Mouse (Mus musculus) lung, adult 2 months (tissue): ENCODE measurements around the gene Polg. TPM values are rescaled to one million over a fixed set of nuclear protein-coding genes. Genes with fewer than 3 reads are reported as not detected.

Source experiments
- DNase-seq: peaks from one replicate; pipeline ENCODE4 v3.0.0; 2022
- H3K4me1 ChIP-seq: fragments of 200-500 bp; 2 replicates; pipeline ENCODE4 v1.6.1; 2011; ENCODE audit warnings: low read length; ENCODE audit not compliant: control insufficient read depth, insufficient read depth
- H3K4me3 ChIP-seq: fragments of 200-500 bp; replicated peaks from 2 replicates; pipeline ENCODE3; 2011; ENCODE audit warnings: low read depth, mild to moderate bottlenecking, control low read depth, low read length; ENCODE audit errors: extremely low read depth
- CTCF ChIP-seq: fragments of 200-500 bp; IDR thresholded peaks from 2 replicates; pipeline ENCODE4 v1.5.1; 2011; ENCODE audit warnings: mild to moderate bottlenecking, low read length, control low read depth; ENCODE audit not compliant: insufficient read depth
- POLR2A ChIP-seq: fragments of 200-500 bp; IDR thresholded peaks from 2 replicates; pipeline ENCODE4 v1.6.1; 2011; ENCODE audit warnings: low read depth, mild to moderate bottlenecking, control low read depth, low read length, borderline replicate concordance; ENCODE audit errors: extremely low read depth
- WGBS: fragments of 180-500 bp; shearing (Covaris S2); methylation state at CpG from one replicate; pipeline ENCODE4 v1.1.7; 2018; 5-methylcytosine and 5-hydroxymethylcytosine counted together
- polyA plus RNA-seq: library from polyadenylated mRNA; depleted of rRNA; stranded (reverse); fragments of >200 nt; gene quantifications from 2 replicates; pipeline ENCODE4 v1.2.3, GENCODE M21; 2012; rRNA removed

The Polg gene
- polyA plus RNA-seq, 1 experiment: 61.4 TPM

GRCm38 (mm10) chr7:79428243-79428642 lies 37.9 kb downstream of the Polg start:
- H3K4me3 ChIP-seq: no peak overlapping the region
- no peaks in the 10 kb centered on the region for H3K4me1 ChIP-seq
- TF ChIP-seq POLR2A (no peak), CTCF (no peak)
- 73% methylated on average over 5 of the region's 5 CpGs for WGBS
- DNase-seq: no peak

- 81% methylated on average over 10 of the region's 10 CpGs for WGBS
- Histone ChIP-seq H3K4me3 (no peak overlapping the region), H3K4me1 (no peaks in the 10 kb centered on the region)
- TF ChIP-seq POLR2A (no peak), CTCF (no peak)
- no peak for DNase-seq
Observed at GRCm38 (mm10) chr7:79425804-79426203, 40.4 kb downstream of the Polg start.

- WGBS: 87% methylated on average over 10 of the region's 10 CpGs
- Histone ChIP-seq H3K4me3 (no peak overlapping the region), H3K4me1 (no peaks in the 10 kb centered on the region)
- TF ChIP-seq POLR2A (no peak), CTCF (no peak)
- no peak for DNase-seq
Observed at GRCm38 (mm10) chr7:79422876-79423275, 43.3 kb downstream of the Polg start.

GRCm38 (mm10) chr7:79419950-79420349 lies 46.2 kb downstream of the Polg start:
- no peaks in the 10 kb centered on the region for H3K4me1 ChIP-seq
- no peak overlapping the region for H3K4me3 ChIP-seq
- DNase-seq: no peak
- TF ChIP-seq CTCF (no peak), POLR2A (no peak)
- WGBS: 83% methylated on average over 7 of the region's 7 CpGs

- no peak for TF ChIP-seq POLR2A
- no peaks in the 10 kb centered on the region for H3K4me1 ChIP-seq
- 88% methylated on average over 18 of the region's 18 CpGs for WGBS
Observed at GRCm38 (mm10) chr7:79414449-79415375, 51.5 kb downstream of the Polg start.

GRCm38 (mm10) chr7:79400296-79400695 lies 65.9 kb downstream of the Polg start:
- WGBS: 88% methylated on average over 3 of the region's 3 CpGs
- no peak for DNase-seq
- no peak overlapping the region for H3K4me3 ChIP-seq
- H3K4me1 ChIP-seq: no peaks in the 10 kb centered on the region
- TF ChIP-seq POLR2A (no peak), CTCF (no peak)

More at GRCm38 (mm10) chr7:79414449-79415375, 51.5 kb downstream of the Polg start:
- H3K4me3 ChIP-seq: no peak overlapping the region
- no peak for DNase-seq

GRCm38 (mm10) chr7:79398971-79399370 lies 67.2 kb downstream of the Polg start:
- DNase-seq: no peak
- TF ChIP-seq POLR2A (no peak), CTCF (no peak)
- Histone ChIP-seq H3K4me3 (no peak overlapping the region), H3K4me1 (no peaks in the 10 kb centered on the region)
- 74% methylated on average over 12 of the region's 12 CpGs for WGBS

- TF ChIP-seq CTCF: no peak
- no peak for TF ChIP-seq POLR2A
- WGBS: 58% methylated on average over 8 of the region's 8 CpGs
- no peak for DNase-seq
- H3K4me3 ChIP-seq: no peak overlapping the region
- H3K4me1 ChIP-seq: no peaks in the 10 kb centered on the region
Observed at GRCm38 (mm10) chr7:79398426-79398825, 67.7 kb downstream of the Polg start.

GRCm38 (mm10) chr7:79397446-79397963 lies 68.7 kb downstream of the Polg start:
- Histone ChIP-seq H3K4me3 (no peak overlapping the region), H3K4me1 (peaks cover under 1% of the 10 kb centered on the region; the same call in 1 of the 2 replicates)
- 77% methylated on average over 10 of the region's 10 CpGs for WGBS
- TF ChIP-seq CTCF (no peak), POLR2A (no peak)
- DNase-seq: no peak

Other genes starting within 250 kb of the Polg start
- gene Abhd2, start 193.2 kb downstream of the Polg start, polyA plus RNA-seq: 53.1 and 64.0 TPM in 2 replicates
- gene Rlbp1, start 79.3 kb downstream of the Polg start, polyA plus RNA-seq: 0.48 and 0.52 TPM in 2 replicates
- 0.19 and 0.39 TPM in 2 replicates for gene Fanci, start 74.4 kb downstream of the Polg start, polyA plus RNA-seq
- not detected in 2 replicates for gene Rhcg, start 151.3 kb upstream of the Polg start, polyA plus RNA-seq
- 0.12 and 0.17 TPM in 2 replicates for gene Ticrr, start 193.8 kb upstream of the Polg start, polyA plus RNA-seq
- 3.5 and 3.8 TPM in 2 replicates for gene Kif7, start 249.4 kb upstream of the Polg start, polyA plus RNA-seq